9 mouse cellular contexts compared by ENCODE assay signal in genomic region chr16:20589939-20590679, GRCm38 (mm10). TPM values are rescaled to one million over a fixed set of nuclear protein-coding genes. Genes with fewer than 3 reads are reported as not detected.
DNase-seq lines count a peak whose midpoint lies in the region; ATAC-seq and TF ChIP-seq lines count a peak whose summit lies in the region.
"Had no signal": no experiment of that assay in that cellular context is flagged by ENCODE, and none has a peak within 500 bp of the region (broad histone marks: within the 10 kb centered on the region; RNA-seq: fewer than 3 reads in every experiment).

No protein-coding gene starts in this region.

- no peak overlapping the region for H3K27ac ChIP-seq in forebrain, embryonic 11.5 days (ENCODE audit: low read depth, low read length)
- H3K27ac ChIP-seq in intestine, embryonic 14.5 days (ENCODE audit: low read depth): no peak overlapping the region
- H3K27ac ChIP-seq in liver, embryonic 14.5 days: no peak overlapping the region

- under 1% methylated on average over 39 of the region's 39 CpGs for WGBS in forebrain, embryonic 11.5 days
- WGBS in intestine, embryonic 14.5 days: under 1% methylated on average over 37 of the region's 39 CpGs
- WGBS in liver, embryonic 14.5 days (ENCODE audit: insufficient replicate concordance): under 1% methylated on average over 39 of the region's 39 CpGs

- H3K4me2 ChIP-seq in forebrain, embryonic 11.5 days (ENCODE audit: low read depth, low read length, severe bottlenecking): peak overlapping the region; percentile 77
- peak overlapping the region; percentile 74 for H3K4me2 ChIP-seq in intestine, embryonic 14.5 days (ENCODE audit: low read length)
- peak overlapping the region; percentile 60 for H3K4me2 ChIP-seq in liver, embryonic 14.5 days (ENCODE audit: low read depth)

- no peak for TF ChIP-seq EP300 in liver, embryonic 14.5 days (IDR thresholded peaks at IDR 0.05; ENCODE audit: low read depth)

- no peaks in the 10 kb centered on the region for H3K9me3 ChIP-seq in forebrain, embryonic 11.5 days (ENCODE audit: control insufficient read depth, low read length)
- no peaks in the 10 kb centered on the region for H3K9me3 ChIP-seq in intestine, embryonic 14.5 days (ENCODE audit: control insufficient read depth, low read length)
- H3K9me3 ChIP-seq in liver, embryonic 14.5 days (ENCODE audit: control insufficient read depth, low read length): no peaks in the 10 kb centered on the region

- H3K27me3 ChIP-seq in forebrain, embryonic 11.5 days (ENCODE audit: control insufficient read depth, insufficient read depth, low read length): peaks cover 42% of the 10 kb centered on the region
- peaks cover 55% of the 10 kb centered on the region for H3K27me3 ChIP-seq in intestine, embryonic 14.5 days (replicated peaks; ENCODE audit: control insufficient read depth, insufficient read depth, low read length)
- H3K27me3 ChIP-seq in liver, embryonic 14.5 days (ENCODE audit: control insufficient read depth, insufficient read depth, low read length): peaks cover 63% of the 10 kb centered on the region

- peak; percentile 58 to 77 for DNase-seq in left cerebral cortex, adult 18-20 months (ENCODE audit: low spot score in 2 of 2)
- DNase-seq in left cerebral cortex, adult 11 months (ENCODE audit: low spot score): no peak
- DNase-seq in brain, adult 2 months (ENCODE audit: low read depth, low spot score): peak; percentile 78
- peak; percentile 79 for DNase-seq in forebrain, embryonic 11.5 days (ENCODE audit: low spot score)
- DNase-seq in intestine, embryonic 14.5 days (ENCODE audit: low spot score): peak; percentile 78
- DNase-seq in liver, embryonic 14.5 days (ENCODE audit: low read depth in 3 of 3, low spot score in 3 of 3): no peak
- DNase-seq in right cerebral cortex, postnatal 25 days: peak; percentile 71
- DNase-seq in thymus, postnatal 10 days (ENCODE audit: low spot score in 2 of 2): no peak

- H3K4me1 ChIP-seq in forebrain, embryonic 11.5 days (replicated peaks; ENCODE audit: control insufficient read depth, insufficient read depth, low read length): peaks cover 16% of the 10 kb centered on the region; the same call in 1 of the 2 replicates
- H3K4me1 ChIP-seq in intestine, embryonic 14.5 days (replicated peaks; ENCODE audit: control insufficient read depth, insufficient read depth, low read length): peaks cover 15% of the 10 kb centered on the region
- peaks cover 3 to 10% of the 10 kb centered on the region in 2 experiments; a peak in 3 of 4 replicates for H3K4me1 ChIP-seq in liver, embryonic 14.5 days (replicated peaks; ENCODE audit: control insufficient read depth in 2 of 2, insufficient read depth in 2 of 2, low read length in 1 of 2)

- H3K9ac ChIP-seq in forebrain, embryonic 11.5 days (ENCODE audit: low read length): peak overlapping the region; percentile 48
- H3K9ac ChIP-seq in intestine, embryonic 14.5 days (ENCODE audit: low read length): peak overlapping the region; percentile 34; the same call in 1 of the 2 replicates
- H3K9ac ChIP-seq in liver, embryonic 14.5 days (replicated peaks): no peak overlapping the region

- TF ChIP-seq CTCF in liver, embryonic 14.5 days (IDR thresholded peaks at IDR 0.05; ENCODE audit: low read depth): no peak

- ATAC-seq in forebrain, embryonic 11.5 days (replicated peaks; ENCODE audit: low FRiP score): peak; percentile 77
- peak; percentile 76 for ATAC-seq in intestine, embryonic 14.5 days (replicated peaks; ENCODE audit: low FRiP score, low TSS enrichment, low read depth)
- ATAC-seq in liver, embryonic 14.5 days (ENCODE audit: insufficient read depth): no peak

- no peaks in the 10 kb centered on the region for H3K36me3 ChIP-seq in forebrain, embryonic 11.5 days (ENCODE audit: control insufficient read depth, insufficient read depth, low read length)
- no peaks in the 10 kb centered on the region for H3K36me3 ChIP-seq in intestine, embryonic 14.5 days (ENCODE audit: control insufficient read depth, insufficient read depth, low read length)
- H3K36me3 ChIP-seq in liver, embryonic 14.5 days (replicated peaks; ENCODE audit: control insufficient read depth, insufficient read depth, low read depth): no peaks in the 10 kb centered on the region

- peak overlapping the region; percentile 46 for H3K4me3 ChIP-seq in forebrain, embryonic 11.5 days (ENCODE audit: low read depth, low read length)
- peak overlapping the region; percentile 42 for H3K4me3 ChIP-seq in intestine, embryonic 14.5 days (ENCODE audit: low read depth, low read length)
- H3K4me3 ChIP-seq in liver, embryonic 14.5 days (ENCODE audit: insufficient read depth in 1 of 2, low read depth in 2 of 2, low read length in 2 of 2): peak overlapping the region; percentile 26 to 39

RNA-seq across cellular contexts. Expression of gene Vwa5b2, which starts 0.8 kb away (rescaled TPM):
- total RNA-seq in left cerebral cortex, adult 18-20 months (2021): 10 to 100 TPM; 50.1 to 62.9 TPM
- 0.80 and 1.4 TPM in 2 replicates for polyA plus RNA-seq in forebrain, embryonic 11.5 days (2014; fragmentation: Nextera tagmentation; extraction: Ambion mirVana)
- 5.3 and 6.2 TPM in 2 replicates for polyA plus RNA-seq in intestine, embryonic 14.5 days (2014; fragmentation: Nextera tagmentation; extraction: Ambion mirVana)
- 0.23 and 0.35 TPM in 2 replicates for polyA plus RNA-seq in liver, embryonic 14.5 days (2012; rRNA removed)
- 0.18 and 0.19 TPM in 2 replicates for polyA plus RNA-seq in liver, embryonic 14.5 days (2014; fragmentation: Nextera tagmentation; extraction: Ambion mirVana)

RNA-seq across cellular contexts. Expression of gene Eef1akmt4, which starts 21.3 kb away (rescaled TPM):
- 1 to 10 TPM; 1.9 to 2.9 TPM for total RNA-seq in left cerebral cortex, adult 18-20 months (2021)
- 28.2 and 30.8 TPM in 2 replicates for polyA plus RNA-seq in forebrain, embryonic 11.5 days (2014; fragmentation: Nextera tagmentation; extraction: Ambion mirVana)
- 42.3 and 43.7 TPM in 2 replicates for polyA plus RNA-seq in intestine, embryonic 14.5 days (2014; fragmentation: Nextera tagmentation; extraction: Ambion mirVana)
- 9.4 and 10.3 TPM in 2 replicates for polyA plus RNA-seq in liver, embryonic 14.5 days (2012; rRNA removed)
- 18.1 and 20.7 TPM in 2 replicates for polyA plus RNA-seq in liver, embryonic 14.5 days (2014; fragmentation: Nextera tagmentation; extraction: Ambion mirVana)

RNA-seq across cellular contexts. Expression of gene Gm49333, which starts 21.3 kb away (rescaled TPM):
- not detected for total RNA-seq in left cerebral cortex, adult 18-20 months (2021)
- polyA plus RNA-seq in forebrain, embryonic 11.5 days (2014; fragmentation: Nextera tagmentation; extraction: Ambion mirVana): 0.68 TPM in 1 of 2 replicates, not detected in the other
- polyA plus RNA-seq in intestine, embryonic 14.5 days (2014; fragmentation: Nextera tagmentation; extraction: Ambion mirVana): not detected in 2 replicates
- polyA plus RNA-seq in liver, embryonic 14.5 days (2012; rRNA removed): 0.04 and 0.08 TPM in 2 replicates
- not detected in 2 replicates for polyA plus RNA-seq in liver, embryonic 14.5 days (2014; fragmentation: Nextera tagmentation; extraction: Ambion mirVana)
- total RNA-seq: adrenal gland, adult 18-20 months had no signal

RNA-seq across cellular contexts. Expression of gene Alg3, which starts 21.4 kb away (rescaled TPM):
- 10 to 100 TPM; 11.7 to 13.4 TPM for total RNA-seq in left cerebral cortex, adult 18-20 months (2021)
- polyA plus RNA-seq in forebrain, embryonic 11.5 days (2014; fragmentation: Nextera tagmentation; extraction: Ambion mirVana): 46.9 and 58.9 TPM in 2 replicates
- 51.3 and 53.6 TPM in 2 replicates for polyA plus RNA-seq in intestine, embryonic 14.5 days (2014; fragmentation: Nextera tagmentation; extraction: Ambion mirVana)
- polyA plus RNA-seq in liver, embryonic 14.5 days (2012; rRNA removed): 9.3 and 12.7 TPM in 2 replicates
- 21.7 and 23.6 TPM in 2 replicates for polyA plus RNA-seq in liver, embryonic 14.5 days (2014; fragmentation: Nextera tagmentation; extraction: Ambion mirVana)

RNA-seq across cellular contexts. Expression of gene Camk2n2, which starts 31.0 kb away (rescaled TPM):
- total RNA-seq in left cerebral cortex, adult 18-20 months (2021): 100 to 1,000 TPM; 189 to 201 TPM
- 5.0 and 5.3 TPM in 2 replicates for polyA plus RNA-seq in forebrain, embryonic 11.5 days (2014; fragmentation: Nextera tagmentation; extraction: Ambion mirVana)
- polyA plus RNA-seq in intestine, embryonic 14.5 days (2014; fragmentation: Nextera tagmentation; extraction: Ambion mirVana): 1.6 and 1.7 TPM in 2 replicates
- polyA plus RNA-seq in liver, embryonic 14.5 days (2012; rRNA removed): 0.32 and 0.38 TPM in 2 replicates
- polyA plus RNA-seq in liver, embryonic 14.5 days (2014; fragmentation: Nextera tagmentation; extraction: Ambion mirVana): 0.19 and 0.32 TPM in 2 replicates

Comparison
In these comparisons a context has a peak if more than half of its experiments do, and no peak if none do; other contexts are left out.
1. DNase-seq: peak in left cerebral cortex, adult 18-20 months (2 of 2), brain, adult 2 months (single experiment), forebrain, embryonic 11.5 days (single experiment), intestine, embryonic 14.5 days (single experiment) and right cerebral cortex, postnatal 25 days (single experiment); none in left cerebral cortex, adult 11 months (single experiment), liver, embryonic 14.5 days (0 of 3) and thymus, postnatal 10 days (0 of 2).
2. Peak in every context shown above with its lines, with median percentiles within 50 percentile points of each other: H3K4me2 ChIP-seq and H3K4me3 ChIP-seq.